Mouse (Mus musculus): ENCODE measurements around the gene Cenpm.
A peak's percentile ranks its signal among the peaks of the same experiment; 100 is the strongest.

The Cenpm gene

DNA sequence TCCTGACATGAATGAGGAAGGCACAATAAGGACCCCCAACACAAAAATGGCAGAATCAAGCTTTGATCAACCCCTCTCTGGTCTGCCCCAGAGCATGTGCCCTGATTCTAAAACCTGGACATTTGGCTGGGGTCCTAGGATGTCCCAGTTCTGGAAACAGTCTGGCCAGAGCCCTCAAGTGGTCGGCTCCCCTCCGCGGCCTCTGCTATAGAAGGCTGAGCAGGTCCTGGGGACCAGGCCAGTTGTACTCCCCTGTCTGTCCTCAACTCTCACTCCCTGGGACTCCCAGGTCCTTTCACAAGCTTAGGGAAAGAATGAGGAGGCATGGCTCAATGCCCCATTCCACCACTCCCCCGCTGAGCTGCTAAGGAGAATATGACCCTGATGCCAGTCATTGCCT, 31.3 kb downstream of the Cenpm start:
- DNase-seq, result no peak

DNA sequence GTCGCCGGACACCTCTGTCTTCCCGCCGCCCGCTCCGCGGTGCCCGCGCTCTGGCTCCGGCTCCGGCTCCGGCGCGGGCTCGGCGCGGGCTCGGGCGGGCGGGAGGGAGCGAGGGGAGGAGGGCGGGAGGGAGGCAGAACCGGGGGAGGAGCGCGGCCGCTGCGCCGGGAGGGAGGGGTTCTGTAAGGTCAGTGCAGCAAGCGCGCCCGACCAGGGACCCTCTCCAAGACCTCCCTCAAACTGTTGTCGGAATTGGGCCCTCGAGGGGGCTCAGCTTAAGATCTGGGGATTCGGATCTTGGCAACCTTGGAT, 31.8 kb downstream of the Cenpm start, which contains the start of gene Shisa8:
Gene Shisa8 (minus strand): TSS at position 64 of the 312 bp plus-strand sequence.
- DNase-seq, result no peak

DNA sequence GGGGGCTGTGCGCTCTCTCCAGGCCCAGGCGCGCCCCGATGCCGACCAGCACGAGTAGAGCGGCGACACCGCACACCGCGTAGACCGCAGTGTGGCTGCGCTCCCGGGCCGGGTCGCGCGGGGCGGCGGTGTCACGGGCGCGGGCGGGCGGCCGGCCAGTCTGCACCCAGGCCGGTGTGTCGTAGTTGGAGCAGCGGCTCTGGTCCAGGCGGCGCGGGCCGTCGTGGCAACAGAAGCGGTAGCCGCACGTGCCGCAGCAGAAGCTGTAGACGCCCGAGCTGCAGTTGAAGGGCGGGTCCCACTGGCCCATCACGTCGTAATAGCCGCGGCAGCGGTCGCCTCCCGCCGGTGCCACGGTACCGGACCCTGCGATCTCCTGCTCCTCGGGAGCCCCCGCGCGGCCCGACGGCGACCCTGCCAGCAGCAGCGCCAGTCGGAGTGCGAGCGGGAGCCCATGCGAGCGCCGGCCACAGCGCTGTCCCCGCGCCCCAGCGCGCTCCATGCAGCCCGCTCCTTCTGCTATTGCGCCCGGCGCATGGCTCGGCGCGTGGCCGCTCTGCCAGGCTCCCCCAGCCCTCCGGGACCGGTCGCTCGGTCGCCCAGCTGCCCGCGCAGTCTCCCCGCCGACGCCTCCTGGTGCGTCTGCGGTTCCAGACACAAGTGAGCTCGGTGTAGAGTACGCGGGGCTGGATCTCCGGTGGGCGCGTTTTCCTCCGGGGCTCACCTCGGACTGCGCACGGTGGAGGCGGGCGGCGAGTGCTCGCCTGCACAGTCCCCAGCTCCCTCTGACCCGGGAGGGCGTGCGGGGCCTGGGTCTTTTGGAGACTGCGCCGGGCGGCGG, 32.4 kb downstream of the Cenpm start:
- peak; percentile 39 to 53 for DNase-seq

DNA sequence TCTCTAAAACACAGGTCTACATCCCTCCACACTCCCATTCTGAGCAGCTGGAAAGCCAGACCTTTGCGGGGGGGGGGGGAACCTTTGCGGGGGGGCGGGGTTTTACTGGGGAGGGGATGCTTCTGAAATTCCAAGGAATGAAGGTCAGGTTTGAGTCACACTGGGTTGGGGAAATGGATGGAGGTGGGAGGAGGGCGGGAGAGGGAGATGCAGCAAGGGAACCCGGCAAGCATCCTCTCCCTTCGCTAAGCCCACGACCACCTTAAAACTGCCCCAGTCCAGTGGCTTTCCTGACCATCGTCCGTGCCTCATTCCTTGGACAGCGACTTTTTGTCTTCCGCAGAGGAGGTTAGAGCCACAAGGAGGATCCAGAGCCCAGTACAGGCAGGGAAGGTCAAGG, 33.3 kb downstream of the Cenpm start:
- no peak for DNase-seq

DNA sequence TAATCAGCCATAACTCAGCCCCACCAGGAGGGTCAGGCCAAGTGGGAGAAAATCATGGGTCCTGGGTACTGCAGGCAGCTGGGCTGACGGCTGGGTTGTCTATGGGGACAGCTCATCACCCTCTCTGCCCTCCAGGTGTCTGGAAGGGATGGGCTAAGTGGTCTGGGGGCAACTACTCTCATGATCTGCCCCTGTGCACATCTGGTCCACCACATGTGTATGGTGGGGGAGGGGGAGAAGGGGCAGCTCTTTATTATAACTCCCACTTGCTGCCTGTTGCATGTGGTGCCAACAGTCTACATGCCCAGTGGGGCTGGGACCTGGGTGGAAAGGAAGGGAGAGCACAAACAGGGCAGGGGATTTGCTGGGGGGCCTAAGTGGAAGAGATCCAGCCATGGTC, 33.7 kb downstream of the Cenpm start:
- no peak for DNase-seq

DNA sequence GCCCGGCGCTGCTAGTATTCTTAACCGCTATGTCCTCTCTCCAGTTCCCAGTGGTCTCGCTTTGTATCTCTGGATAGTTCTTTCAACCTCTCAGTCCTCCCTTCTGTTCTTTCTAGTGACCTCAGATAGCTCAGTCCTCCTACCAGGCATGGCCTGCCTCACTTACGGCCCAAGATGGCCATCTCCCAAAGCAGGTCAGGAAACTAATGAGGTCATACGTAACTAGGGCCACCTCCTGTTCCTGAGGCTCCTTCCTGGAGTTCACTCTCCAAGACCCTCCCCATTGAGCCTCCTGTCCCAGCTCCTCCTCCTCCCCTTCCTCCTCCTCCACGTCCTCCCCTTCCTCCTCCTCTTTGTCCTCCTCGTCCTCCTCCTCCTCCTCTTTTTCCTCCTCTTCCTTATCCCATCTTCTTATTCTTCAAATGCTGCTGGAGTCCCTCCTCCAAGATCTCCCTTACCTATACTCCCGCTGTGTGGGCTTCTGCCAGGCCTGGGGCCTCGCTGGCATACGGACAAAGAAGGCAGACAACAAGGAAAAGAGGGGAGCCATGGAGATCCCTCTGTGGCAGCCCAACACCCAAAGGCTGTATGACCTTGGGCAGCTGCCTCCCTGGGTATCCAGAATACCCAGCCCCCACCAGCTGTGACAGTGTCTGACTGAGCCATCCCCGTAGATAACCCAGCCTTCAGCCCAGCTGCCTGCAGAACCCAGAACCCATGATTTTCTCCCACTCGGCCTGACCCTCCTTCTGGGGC, 35.1 kb downstream of the Cenpm start:
- no peak for DNase-seq

DNA sequence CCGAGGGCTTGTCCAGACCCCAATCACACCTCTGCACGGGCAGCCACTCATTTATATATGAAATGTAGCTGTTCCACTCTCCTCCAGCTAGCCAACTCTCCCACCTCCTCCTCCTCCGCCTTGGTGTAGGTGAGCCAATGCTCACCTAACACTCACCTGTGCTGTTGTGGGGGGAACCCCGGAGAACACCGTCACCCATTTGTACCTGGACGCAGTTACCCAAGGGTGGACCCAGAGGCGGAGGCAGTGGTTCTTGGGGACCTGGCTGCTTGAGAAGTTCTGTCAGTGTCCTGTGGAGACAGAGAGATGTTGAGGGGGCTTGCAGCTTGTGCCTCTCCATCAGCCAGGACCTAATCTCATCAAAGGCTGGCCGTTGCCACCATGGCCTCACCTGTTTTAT, 36.2 kb downstream of the Cenpm start:
- no peak for DNase-seq

DNA sequence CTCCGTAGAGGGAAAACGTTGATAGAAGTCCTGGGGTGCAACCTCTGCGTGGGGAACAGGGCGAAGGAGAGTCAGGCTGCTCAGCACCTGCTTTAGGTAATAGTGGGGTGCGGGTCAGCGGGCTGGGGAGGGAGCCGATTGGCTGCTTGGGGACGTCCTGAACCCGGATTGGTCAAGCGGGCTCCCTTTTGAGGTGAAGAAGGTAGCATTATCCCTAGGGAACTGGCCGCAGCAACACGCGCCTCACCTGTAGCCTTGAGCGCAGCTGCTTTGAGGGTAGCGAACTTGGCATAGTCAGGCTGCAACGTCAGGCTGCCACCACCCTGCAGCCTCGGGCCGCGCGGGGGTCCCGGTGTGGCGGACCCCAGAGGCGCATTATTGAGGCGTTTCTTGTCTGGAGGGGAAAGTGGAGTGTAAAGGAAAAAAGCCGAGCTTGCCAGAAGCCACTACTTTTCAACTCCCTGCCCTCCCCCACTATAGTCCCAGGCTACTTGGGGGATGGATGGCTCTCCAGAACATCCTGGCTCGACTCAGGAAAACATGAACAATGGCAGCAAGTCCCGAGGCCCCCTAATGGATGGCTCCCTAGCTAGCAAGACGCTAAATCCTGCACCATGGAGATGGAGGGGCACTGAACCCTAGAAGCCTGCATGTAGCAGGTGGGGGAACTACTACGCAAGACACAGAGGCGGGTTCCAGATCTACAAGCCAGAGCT, 36.9 kb downstream of the Cenpm start:
- no peak for DNase-seq

DNA sequence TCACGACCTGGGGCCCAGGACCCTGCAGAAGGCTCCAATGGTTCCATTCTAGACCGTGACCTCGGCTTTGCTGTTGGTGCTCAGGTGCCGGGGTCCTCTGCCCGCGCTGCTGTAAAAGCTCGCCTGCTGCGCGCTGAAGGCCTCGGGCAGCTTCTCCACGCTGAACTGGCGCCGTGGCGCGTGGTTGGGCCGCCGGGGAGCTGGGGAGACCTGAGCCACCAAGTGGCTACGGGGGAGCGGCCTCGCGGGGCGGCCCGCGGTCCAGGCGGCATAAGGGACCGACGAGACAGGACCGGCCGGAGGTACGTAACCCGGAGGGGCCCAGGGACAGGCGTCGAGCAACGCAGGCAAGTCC, 37.5 kb downstream of the Cenpm start:
- no peak for DNase-seq

DNA sequence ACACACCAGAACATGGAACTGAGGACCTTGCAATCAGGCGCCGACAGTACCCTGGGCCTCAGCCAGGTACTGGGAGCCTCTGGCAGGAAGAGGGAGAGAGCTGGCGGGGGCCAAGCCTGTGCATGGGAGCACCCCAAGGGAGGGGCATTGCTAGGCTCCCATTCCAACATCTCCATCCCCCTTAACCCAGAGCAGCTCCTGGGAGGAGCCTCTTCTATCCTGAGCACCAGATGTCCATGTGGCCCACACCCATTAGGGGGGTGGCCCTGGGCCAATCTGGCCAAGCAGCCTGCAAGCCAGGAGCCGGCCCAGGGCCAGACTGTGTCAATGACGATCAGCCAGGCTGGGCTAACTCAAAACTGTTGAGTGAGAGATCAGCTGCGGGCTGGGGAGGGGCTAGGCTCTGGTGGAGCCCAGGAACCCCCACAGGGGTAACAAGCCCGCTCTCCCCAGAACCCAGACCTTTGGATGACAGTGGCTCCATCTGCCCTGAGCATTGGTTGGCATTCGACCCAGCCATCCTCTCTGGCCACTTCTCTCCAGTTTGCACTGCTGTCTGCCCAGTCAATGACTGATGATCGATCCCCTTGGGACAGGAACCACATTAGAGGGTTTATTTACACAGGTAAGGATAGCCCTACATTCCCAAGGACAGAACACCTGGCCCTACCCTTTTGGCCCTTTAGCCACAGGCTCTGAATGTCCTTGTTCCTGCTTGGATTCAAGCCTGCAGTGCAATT, 38.0 kb downstream of the Cenpm start:
- DNase-seq, result peak; percentile 64 to 82

DNA sequence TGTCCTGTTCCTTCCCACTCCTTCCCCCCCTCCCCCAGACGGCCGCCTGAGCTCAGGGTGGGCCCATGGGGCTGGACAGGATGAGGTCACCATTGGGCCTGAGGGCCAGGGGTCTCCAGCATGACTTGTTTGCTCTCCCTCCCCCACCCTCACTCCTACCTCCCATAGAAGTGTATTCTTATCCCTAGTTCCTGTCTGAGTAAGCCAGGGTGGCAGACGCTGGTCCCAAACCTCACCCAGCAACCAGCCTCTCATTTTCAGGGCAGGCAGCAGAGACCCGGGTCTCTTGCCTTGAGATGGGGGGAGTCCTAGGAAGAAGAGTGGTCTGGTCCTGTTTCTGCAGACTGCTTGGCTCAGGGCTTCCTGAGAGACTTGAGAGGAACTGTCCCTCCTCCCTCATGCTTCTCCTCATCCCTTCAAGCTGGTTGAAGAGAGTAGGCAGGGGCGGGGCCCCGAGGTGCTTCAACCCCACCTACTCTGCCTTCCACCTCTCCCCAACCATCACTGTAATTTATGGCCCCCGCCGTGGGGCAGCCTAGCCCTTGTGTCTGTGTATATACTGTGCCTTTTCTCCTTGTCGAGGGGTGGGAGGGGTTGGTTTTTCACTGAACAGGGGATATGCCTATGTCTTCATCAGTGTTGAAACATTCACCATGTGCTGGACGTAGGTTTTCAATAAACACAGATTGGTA, 39.7 kb downstream of the Cenpm start:
- no peak for DNase-seq

DNA sequence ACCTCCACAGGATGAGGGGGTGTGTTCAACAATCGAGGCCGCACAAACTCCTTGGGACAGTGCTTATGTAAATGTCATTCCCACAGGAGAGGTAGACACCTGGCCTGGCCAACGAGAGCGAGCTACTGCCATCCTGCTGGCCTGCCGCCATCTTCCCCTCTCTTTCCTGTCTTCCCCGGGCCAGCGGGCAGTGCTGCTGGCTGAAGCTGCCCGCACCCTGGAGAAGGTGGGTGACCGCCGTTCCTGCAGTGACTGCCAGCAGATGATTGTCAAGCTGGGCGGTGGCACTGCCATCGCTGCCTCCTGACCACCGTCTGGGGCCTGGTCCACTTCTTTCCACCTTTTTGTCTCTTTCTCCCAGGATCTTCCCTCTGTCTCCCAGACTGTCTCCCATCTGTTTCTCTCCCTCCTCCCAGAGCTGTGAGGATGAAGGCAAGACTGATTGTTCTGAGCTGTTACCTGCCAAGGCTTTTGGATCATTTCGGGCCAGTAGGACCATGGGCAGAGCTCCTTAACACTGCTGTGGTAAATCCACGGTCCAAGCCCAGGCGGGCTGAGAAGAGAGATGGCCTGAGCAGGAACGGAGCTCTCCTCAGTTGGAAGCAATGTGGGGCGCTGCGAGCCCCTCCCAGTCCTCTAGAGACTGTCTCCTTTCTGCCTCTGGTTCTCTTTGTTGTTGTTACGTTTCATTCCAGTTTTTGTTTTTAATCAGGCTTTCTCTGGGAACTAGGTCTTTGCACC, 40.8 kb downstream of the Cenpm start:
- no peak for DNase-seq

DNA sequence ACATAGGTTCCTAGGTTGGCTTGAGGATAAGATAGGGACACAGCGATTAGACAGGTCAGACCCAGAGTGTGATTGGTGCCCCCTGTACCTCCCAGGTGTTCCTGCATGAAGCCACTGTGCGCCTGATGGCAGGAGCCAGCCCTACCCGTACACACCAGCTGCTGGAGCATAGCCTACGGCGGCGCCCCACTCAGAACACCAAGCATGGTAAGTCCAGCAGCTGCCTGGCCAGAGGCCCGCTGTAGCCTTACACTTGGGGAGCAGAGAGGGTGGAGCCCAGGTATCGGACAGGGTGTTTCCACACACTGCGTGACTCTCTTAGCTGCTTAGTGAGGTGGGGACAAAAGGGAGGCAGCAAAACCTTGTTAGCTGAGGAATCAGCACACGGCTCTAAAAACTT, 41.5 kb downstream of the Cenpm start:
- no peak for DNase-seq

DNA sequence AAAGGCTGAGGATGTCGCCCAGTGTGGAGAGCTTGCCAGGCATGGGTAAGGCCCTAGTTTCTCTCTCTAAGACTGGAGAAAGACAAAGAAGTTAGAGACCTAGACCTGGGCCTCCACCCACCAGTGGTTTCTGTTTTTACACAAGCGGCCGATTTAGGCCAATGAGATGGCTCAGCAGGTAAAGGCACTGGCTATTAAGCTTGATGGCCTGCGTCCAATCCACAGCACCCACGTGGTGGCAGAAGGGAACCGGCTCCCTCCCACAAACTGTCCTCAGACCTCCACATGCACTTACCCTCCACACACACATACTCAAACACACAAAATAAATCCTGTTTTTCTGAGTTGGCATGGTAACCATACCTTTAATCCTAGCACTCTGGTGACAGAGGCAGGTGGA, 42.5 kb downstream of the Cenpm start:
- no peak for DNase-seq

DNA sequence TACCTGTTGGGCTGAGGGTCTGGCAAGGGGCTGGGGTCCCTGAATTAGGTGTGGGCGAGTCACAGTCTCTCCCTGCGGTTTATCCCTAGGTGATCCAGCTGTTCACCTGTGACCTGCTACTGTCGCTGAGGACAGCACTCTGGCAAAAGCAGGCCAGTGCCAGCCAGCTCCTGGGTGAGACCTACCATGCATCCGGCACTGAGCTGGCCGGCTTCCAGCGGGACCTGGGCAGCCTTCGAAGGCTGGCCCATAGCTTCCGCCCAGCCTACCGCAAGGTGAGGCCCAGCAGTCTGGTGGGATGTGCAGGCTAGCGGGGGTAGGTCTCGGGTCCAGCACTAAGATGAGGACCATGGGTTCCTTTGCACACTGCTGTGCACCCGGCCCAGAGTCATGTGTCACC, 45.0 kb downstream of the Cenpm start:
- DNase-seq, result no peak

DNA sequence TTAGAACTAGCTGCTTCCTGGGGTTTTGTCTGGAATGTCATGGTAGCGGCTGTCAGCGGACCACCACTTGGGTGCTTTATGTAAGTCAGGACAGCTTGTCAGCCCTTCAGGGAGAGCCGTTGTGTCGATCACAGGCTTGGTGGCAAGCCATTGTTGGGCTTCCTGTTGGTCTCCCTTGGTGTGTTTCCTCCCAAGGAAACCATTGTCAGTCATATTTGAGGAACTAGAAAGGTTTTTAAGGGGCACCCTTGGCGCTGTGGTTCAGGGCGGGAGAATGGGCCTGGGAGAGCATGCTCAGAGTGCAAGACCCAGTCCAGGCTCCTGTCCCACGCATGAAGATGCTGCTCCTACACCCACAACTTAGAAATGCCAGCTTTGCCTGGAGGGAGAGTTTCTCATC, 46.2 kb downstream of the Cenpm start:
- DNase-seq, result no peak

DNA sequence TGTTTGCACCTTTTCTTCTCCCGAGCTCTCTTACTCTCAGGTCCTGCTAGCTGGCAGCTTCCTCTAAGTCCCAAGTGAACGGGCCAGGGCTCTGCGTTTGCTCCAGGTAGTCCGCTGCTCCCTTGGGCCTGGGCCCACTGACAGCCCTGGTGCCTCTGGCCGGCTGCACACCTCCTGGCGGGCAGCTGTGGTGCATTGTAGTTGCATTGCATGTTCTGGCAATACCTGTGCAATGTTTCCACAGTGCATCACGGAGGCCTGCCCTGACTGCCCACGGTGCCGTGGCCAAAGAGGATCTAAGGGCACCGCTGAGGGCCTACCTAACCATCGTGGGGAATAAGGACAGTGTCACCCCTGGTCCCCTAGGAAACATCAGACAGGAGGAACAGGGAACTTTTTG, 46.6 kb downstream of the Cenpm start:
- DNase-seq, result no peak

DNA sequence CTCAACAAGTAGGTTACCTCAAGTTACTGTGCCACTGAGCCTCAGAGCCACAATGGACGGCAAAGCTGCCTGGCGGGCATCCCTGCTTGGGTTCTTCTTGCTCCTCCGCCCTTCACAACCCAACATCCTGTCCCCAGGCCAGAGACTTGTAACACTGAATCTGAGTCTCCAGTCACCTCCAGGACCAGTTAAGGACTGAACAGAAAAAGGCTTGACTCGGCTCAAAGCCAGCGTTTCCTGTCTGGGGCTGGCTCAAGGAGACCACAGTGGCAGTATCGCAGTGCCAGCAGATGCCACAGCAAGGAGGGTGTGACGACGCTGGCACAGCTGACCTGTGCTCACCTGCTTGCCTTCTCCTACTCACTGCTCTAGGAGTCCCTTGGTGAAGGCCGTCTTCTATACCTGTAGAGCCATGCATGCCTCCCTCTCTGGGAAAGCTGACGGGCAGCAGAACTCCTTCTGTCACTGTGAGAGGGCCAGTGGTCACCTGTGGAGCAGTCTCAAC, 47.2 kb downstream of the Cenpm start:
- no peak for DNase-seq

DNA sequence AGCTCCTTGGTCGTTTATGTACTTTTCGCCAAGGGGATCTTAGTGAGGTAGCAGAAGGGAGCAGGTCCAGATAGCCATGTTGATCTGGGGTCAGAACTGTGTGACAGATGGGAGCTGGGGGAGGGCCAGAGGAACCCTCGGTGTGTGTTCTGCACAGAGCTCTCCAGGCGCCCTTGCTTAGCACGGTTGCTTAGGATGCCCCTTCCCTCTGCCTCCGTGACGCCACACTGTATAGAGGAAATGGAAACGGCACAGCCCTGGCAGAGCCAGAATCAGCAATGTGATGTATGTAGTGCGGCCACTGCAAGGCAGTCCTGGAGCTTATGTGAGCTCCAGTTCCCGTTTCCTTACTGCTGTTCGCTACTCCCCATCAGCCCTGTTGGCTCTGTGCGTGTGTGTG, 48.2 kb downstream of the Cenpm start:
- no peak for DNase-seq

DNA sequence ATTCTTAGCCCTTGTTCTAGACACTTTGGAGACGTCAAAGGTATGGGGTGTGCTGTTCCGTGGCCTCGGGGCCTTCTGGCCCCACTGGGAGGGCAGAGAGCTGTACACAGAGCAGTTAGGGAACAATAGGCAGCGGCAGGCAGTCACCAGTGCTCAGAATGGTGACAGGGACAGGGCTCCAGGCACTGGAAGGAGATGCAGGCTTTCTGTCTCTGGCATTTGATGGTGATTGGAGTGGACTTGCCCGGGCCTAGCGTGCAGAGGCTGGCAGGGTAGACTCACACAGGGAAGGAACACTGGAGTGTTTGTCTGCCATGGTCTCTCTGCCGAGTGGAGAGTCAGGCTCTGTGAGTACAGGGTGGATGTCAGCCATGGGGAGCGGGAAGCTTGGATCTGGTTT, 51.9 kb downstream of the Cenpm start:
- DNase-seq, result no peak

DNA sequence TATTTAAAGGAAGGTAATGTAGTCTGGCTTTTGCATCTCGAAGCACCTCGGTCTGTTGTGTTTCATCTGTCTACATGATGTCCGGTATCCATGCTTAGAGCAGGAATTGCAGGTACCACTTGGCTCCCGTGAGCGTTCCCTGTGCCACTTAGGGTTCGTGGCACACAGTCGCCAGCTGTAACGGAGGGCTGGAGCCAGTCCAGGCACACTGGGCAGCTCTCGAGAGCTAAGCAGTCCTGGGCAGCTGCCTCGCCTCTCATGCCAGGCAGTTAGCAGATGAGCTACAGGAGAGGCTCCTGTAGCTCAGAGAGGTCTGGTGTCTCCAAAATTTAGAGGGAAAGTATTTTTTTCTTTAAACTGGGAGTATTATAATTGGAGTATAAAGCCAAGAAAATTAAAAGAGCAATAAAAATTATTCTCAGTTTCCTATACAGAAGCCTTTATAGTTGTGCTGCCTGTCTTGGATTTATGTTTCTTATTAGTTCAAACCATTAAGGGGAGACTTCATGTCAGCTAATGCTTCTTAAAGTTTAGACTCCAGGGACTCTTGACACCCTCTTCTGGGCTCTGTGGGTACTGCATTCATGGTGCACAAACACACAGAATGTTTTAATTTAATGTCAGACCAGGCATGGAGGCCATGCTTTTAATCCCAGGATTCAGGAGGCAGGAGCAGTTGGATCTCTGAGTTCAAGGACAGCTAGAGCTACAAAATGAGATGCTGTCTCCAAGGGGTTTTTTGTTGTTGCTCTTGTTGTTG, 55.9 kb downstream of the Cenpm start:
- peak in 1 of 2 experiments; percentile 45 for DNase-seq

Measured in lung, postnatal 4 days (tissue).